Mouse (Mus musculus) Muller cell, postnatal 12 days (primary cell): Measurements from ENCODE around the gene Zfp648.
A peak's percentile ranks its signal among the peaks of the same experiment; 100 is the strongest.

Experiments
- DNase-seq: peaks from one replicate; pipeline ENCODE4 v3.0.0-alpha.2; 2015; ENCODE audit errors: inconsistent ontology term

Gene Zfp648

GRCm38 (mm10) chr1:154220566-154220965 lies 19.6 kb downstream of the Zfp648 start:
- peak; percentile 30 for DNase-seq

- no peak for DNase-seq
Measured at GRCm38 (mm10) chr1:154223807-154224207, 22.8 kb downstream of the Zfp648 start.

- no peak for DNase-seq
Measured at GRCm38 (mm10) chr1:154232594-154232993, 31.6 kb downstream of the Zfp648 start.

GRCm38 (mm10) chr1:154233033-154233432 lies 32.0 kb downstream of the Zfp648 start:
- DNase-seq, result no peak

GRCm38 (mm10) chr1:154234814-154235213 lies 33.8 kb downstream of the Zfp648 start:
- DNase-seq, result no peak

GRCm38 (mm10) chr1:154238876-154239275 lies 37.9 kb downstream of the Zfp648 start:
- DNase-seq, result no peak

- DNase-seq, result no peak
Measured at GRCm38 (mm10) chr1:154251186-154251585, 50.2 kb downstream of the Zfp648 start.

- no peak for DNase-seq
Measured at GRCm38 (mm10) chr1:154252739-154253138, 51.8 kb downstream of the Zfp648 start.
